Mouse (Mus musculus): ENCODE measurements at regions not wholly inside any gene's neighbourhood (a gene's known extent, or its start where the extent isn't known, plus 50 kb on each side); places are given as distances from the start of the nearest gene placed in this dataset.
A peak's percentile ranks its signal among the peaks of the same experiment; 100 is the strongest.

GRCm38 (mm10) chr6:94340546-94340945 lies 56.8 kb upstream of the Magi1 start:
- DNase-seq (ENCODE audit: low read depth, low spot score), result no peak

GRCm38 (mm10) chr6:94336168-94336567 lies 52.5 kb upstream of the Magi1 start:
- peak; percentile 76 for DNase-seq (ENCODE audit: low read depth, low spot score)

All from mesoderm, embryonic 11.5 days (tissue).